Comparison of ENCODE assay signal across 14 mouse cellular contexts in the genomic region with DNA sequence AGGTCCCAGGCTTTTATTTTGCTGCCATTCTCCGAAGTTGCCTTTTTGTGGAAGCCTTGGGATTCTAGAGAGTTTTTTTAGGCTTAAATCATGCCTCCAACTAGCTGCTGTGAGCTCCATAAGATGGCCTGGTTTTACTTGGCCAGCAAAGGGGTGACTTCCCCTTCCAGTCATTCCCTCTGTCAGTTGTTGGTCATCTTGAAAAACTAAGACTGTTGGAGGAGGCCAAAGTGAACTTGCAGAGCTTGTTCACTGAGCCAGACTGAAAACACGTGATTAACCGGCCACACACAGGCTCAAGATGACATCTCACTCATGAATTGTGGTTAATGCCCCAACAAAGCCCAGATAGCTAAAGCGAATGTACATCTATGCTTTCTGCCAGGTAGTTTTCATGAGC.
DNase-seq lines count a peak whose midpoint lies in the region; ATAC-seq and TF ChIP-seq lines count a peak whose summit lies in the region.
"Had no signal": no experiment of that assay in that cellular context is flagged by ENCODE, and none has a peak within 500 bp of the region (broad histone marks: within the 10 kb centered on the region; RNA-seq: fewer than 3 reads in every experiment).

No protein-coding gene starts in this region.

- no peak overlapping the region for H3K4me3 ChIP-seq in heart, embryonic 13.5 days
- H3K4me3 ChIP-seq in kidney, embryonic 15.5 days (replicated peaks), result no peak overlapping the region
- H3K4me3 ChIP-seq in CH12.LX (replicated peaks in 1 of 3; ENCODE audit: low read depth in 2 of 3, low read length in 2 of 3, poor library complexity in 1 of 3), result no peak overlapping the region
- H3K4me3 ChIP-seq in embryonic fibroblast, embryonic 13.5 days (ENCODE audit: insufficient read depth, low read length), result no peak overlapping the region
- H3K4me3 ChIP-seq: hindbrain, embryonic 15.5 days; megakaryocyte, embryonic 14.5 days had no signal

- no peak for TF ChIP-seq POLR2A in CH12.LX (IDR thresholded peaks at IDR 0.05; ENCODE audit: low read depth, low read length)
- no peak for TF ChIP-seq POLR2A in embryonic fibroblast, embryonic 13.5 days (IDR thresholded peaks at IDR 0.05; ENCODE audit: low read depth, low read length)

- H3K36me3 ChIP-seq in heart, embryonic 13.5 days, result no peaks in the 10 kb centered on the region
- H3K36me3 ChIP-seq in kidney, embryonic 15.5 days, result no peaks in the 10 kb centered on the region
- H3K36me3 ChIP-seq in CH12.LX (replicated peaks in 1 of 2; ENCODE audit: control insufficient read depth in 1 of 2, insufficient read depth in 1 of 2, low read length in 1 of 2), result no peaks in the 10 kb centered on the region
- H3K36me3 ChIP-seq: hindbrain, embryonic 15.5 days had no signal

- no peaks in the 10 kb centered on the region for H3K27me3 ChIP-seq in heart, embryonic 13.5 days (replicated peaks)
- H3K27me3 ChIP-seq in kidney, embryonic 15.5 days, result no peaks in the 10 kb centered on the region
- H3K27me3 ChIP-seq in CH12.LX (replicated peaks), result no peaks in the 10 kb centered on the region
- H3K27me3 ChIP-seq: hindbrain, embryonic 15.5 days; megakaryocyte, embryonic 14.5 days had no signal

- in situ Hi-C loops in CH12.LX (cut with MboI; ENCODE audit: low pct_ligation_motif_present, low pct_unique_long_range_greater_than_20kb, low sequenced_read_pairs), result no loop called here

- DNase-seq in heart, adult 11 months, result no peak
- no peak for DNase-seq in kidney, adult 8-10 months
- DNase-seq in CH12.LX (ENCODE audit: extremely low read depth), result no peak
- DNase-seq in embryo, embryonic 10.5 days (ENCODE audit: low spot score), result no peak
- no peak for DNase-seq in thymus, postnatal 10 days (ENCODE audit: low spot score in 2 of 2)
- DNase-seq: adrenal gland, adult 8-10 months; cerebellum, adult 11 months; cerebellum, postnatal 36 days; spleen, adult 18-20 months had no signal

- peaks cover 21% of the 10 kb centered on the region for H3K4me1 ChIP-seq in heart, embryonic 13.5 days
- H3K4me1 ChIP-seq in kidney, embryonic 15.5 days, result peaks cover 20% of the 10 kb centered on the region; the same call in 1 of the 2 replicates
- peaks cover 7 to 11% of the 10 kb centered on the region in 2 experiments; a peak in 3 of 4 replicates for H3K4me1 ChIP-seq in CH12.LX (ENCODE audit: control insufficient read depth in 1 of 2, insufficient read depth in 2 of 2)
- peaks cover 4% of the 10 kb centered on the region; the same call in 1 of the 2 replicates for H3K4me1 ChIP-seq in embryonic fibroblast, embryonic 13.5 days (ENCODE audit: control insufficient read depth, insufficient read depth, low read length)

- TF ChIP-seq EP300 in CH12.LX (IDR thresholded peaks at IDR 0.05; ENCODE audit: low read length), result no peak

- no peaks in the 10 kb centered on the region for H3K9me3 ChIP-seq in heart, embryonic 13.5 days
- H3K9me3 ChIP-seq in kidney, embryonic 15.5 days (replicated peaks), result no peaks in the 10 kb centered on the region
- no peaks in the 10 kb centered on the region for H3K9me3 ChIP-seq in CH12.LX (replicated peaks; ENCODE audit: low read length)
- H3K9me3 ChIP-seq: hindbrain, embryonic 15.5 days; megakaryocyte, embryonic 14.5 days had no signal

- no peak for TF ChIP-seq CTCF in CH12.LX (conservative IDR thresholded peaks at IDR 0.05 in 1 of 2, IDR thresholded peaks at IDR 0.05 in 1 of 2; ENCODE audit: low read depth in 2 of 2, low read length in 2 of 2)
- TF ChIP-seq CTCF in embryonic fibroblast, embryonic 13.5 days (IDR thresholded peaks at IDR 0.05; ENCODE audit: borderline replicate concordance, insufficient read depth, low read length), result no peak

- no peak overlapping the region for H3K9ac ChIP-seq in heart, embryonic 13.5 days
- no peak overlapping the region for H3K9ac ChIP-seq in kidney, embryonic 15.5 days
- no peak overlapping the region for H3K9ac ChIP-seq in CH12.LX (ENCODE audit: insufficient read depth, low read depth)
- H3K9ac ChIP-seq: hindbrain, embryonic 15.5 days had no signal

- H3K27ac ChIP-seq in heart, embryonic 13.5 days (replicated peaks), result peak overlapping the region; percentile 53
- H3K27ac ChIP-seq in kidney, embryonic 15.5 days, result peak overlapping the region; percentile 83
- no peak overlapping the region for H3K27ac ChIP-seq in CH12.LX (ENCODE audit: insufficient read depth, low read depth)
- peak overlapping the region; percentile 16; the same call in 1 of the 2 replicates for H3K27ac ChIP-seq in embryonic fibroblast, embryonic 13.5 days (ENCODE audit: insufficient read depth, low read length)
- H3K27ac ChIP-seq: hindbrain, embryonic 15.5 days had no signal

- ATAC-seq in heart, embryonic 13.5 days (ENCODE audit: extremely low read depth, insufficient number of reproducible peaks, low FRiP score, low TSS enrichment), result no peak
- ATAC-seq in kidney, embryonic 15.5 days (replicated peaks; ENCODE audit: low FRiP score), result no peak

- no peaks in the 10 kb centered on the region for H3K79me2 ChIP-seq in CH12.LX (replicated peaks; ENCODE audit: control insufficient read depth, extremely low read depth, insufficient read depth, poor library complexity, severe bottlenecking)

- TF ChIP-seq RAD21 in CH12.LX (IDR thresholded peaks at IDR 0.05; ENCODE audit: low read depth, low read length), result no peak

- H3K4me2 ChIP-seq in heart, embryonic 13.5 days, result no peak overlapping the region
- no peak overlapping the region for H3K4me2 ChIP-seq in kidney, embryonic 15.5 days
- no peak overlapping the region for H3K4me2 ChIP-seq in CH12.LX (ENCODE audit: insufficient read depth, low read depth, poor library complexity, severe bottlenecking)
- H3K4me2 ChIP-seq: hindbrain, embryonic 15.5 days had no signal

- dilution Hi-C loops in CH12.LX (cut with MboI; ENCODE audit: extremely low pct_ligation_motif_present, extremely low pct_unique_long_range_greater_than_20kb, low sequenced_read_pairs), result no loop called here

- WGBS in heart, embryonic 13.5 days, result 84% methylated on average over 4 of the region's 4 CpGs
- WGBS in kidney, embryonic 15.5 days, result 62% methylated on average over 4 of the region's 4 CpGs

TF ChIP-seq in CH12.LX, 34 proteins besides CTCF, POLR2A, EP300 and RAD21:
- TF ChIP-seq MAFK (IDR thresholded peaks at IDR 0.05; ENCODE audit: insufficient replicate concordance, low read length) (no peak), USF2 (conservative IDR thresholded peaks at IDR 0.05; ENCODE audit: low read depth, low read length) (no peak), BHLHE40 (IDR thresholded peaks at IDR 0.05; ENCODE audit: low read depth, low read length) (peak; percentile 75), MAZ (IDR thresholded peaks at IDR 0.05; ENCODE audit: low read depth, low read length) (no peak), SIN3A (IDR thresholded peaks at IDR 0.05; ENCODE audit: low read length) (no peak), ZKSCAN1 (IDR thresholded peaks at IDR 0.05; ENCODE audit: borderline replicate concordance, low read depth, low read length) (no peak)
